In the genomic region with DNA sequence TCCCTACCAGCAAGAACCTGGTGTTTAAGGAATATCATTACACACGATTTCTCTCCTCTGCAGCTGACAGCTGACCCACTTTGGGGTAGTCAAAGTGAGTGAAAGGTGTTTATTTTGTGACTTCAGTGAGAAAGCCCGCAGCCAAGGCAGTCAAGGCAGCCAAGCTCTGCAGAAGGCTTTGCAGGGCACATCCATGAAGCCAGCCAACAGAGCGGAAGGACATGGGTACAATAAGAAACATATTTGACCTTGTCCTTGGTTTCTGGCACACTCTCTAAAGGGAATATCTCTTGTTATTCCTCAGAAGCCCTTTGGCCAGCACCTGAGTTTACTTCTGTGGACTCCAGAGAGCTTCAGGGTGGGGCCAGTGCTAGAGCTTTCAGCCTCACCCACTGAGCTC, we compare ENCODE assay signal across 25 mouse cellular contexts. TPM values are rescaled to one million over a fixed set of nuclear protein-coding genes. Genes with fewer than 3 reads are reported as not detected.
DNase-seq lines count a peak whose midpoint lies in the region; TF ChIP-seq lines count a peak whose summit lies in the region.
"Had no signal": no experiment of that assay in that cellular context is flagged by ENCODE, and none has a peak within 500 bp of the region (broad histone marks: within the 10 kb centered on the region; RNA-seq: fewer than 3 reads in every experiment).

No protein-coding gene starts in this region.

- no peak overlapping the region for H3K4me3 ChIP-seq in kidney, adult 2 months (ENCODE audit: insufficient read depth, low read depth, low read length)
- no peak overlapping the region for H3K4me3 ChIP-seq in layer of hippocampus, adult 2 months
- H3K4me3 ChIP-seq: forebrain, embryonic 10.5 days; forebrain, embryonic 13.5 days; heart, adult 2 months; heart, embryonic 10.5 days; heart, embryonic 15.5 days; hindbrain, embryonic 10.5 days; hindbrain, embryonic 13.5 days had no signal

- no peak for TF ChIP-seq POLR2A in kidney, adult 2 months (IDR thresholded peaks at IDR 0.05; ENCODE audit: low read depth, low read length)

- DNase-seq in adrenal gland, adult 2 months, result peak; percentile 46
- no peak for DNase-seq in adrenal gland, adult 8-10 months
- peak; percentile 44 for DNase-seq in kidney, adult 2 months
- no peak for DNase-seq in kidney, postnatal 10 days
- peak; percentile 37 for DNase-seq in thymus, postnatal 4 days
- DNase-seq in thymus, postnatal 10 days (ENCODE audit: low spot score in 2 of 2), result no peak
- DNase-seq in layer of hippocampus, adult 2 months (ENCODE audit: low spot score in 2 of 2), result no peak
- DNase-seq: adrenal gland, postnatal 25 days; B cell, adult 2 months; cerebellum, adult 18-20 months; cerebellum, adult 9-10 months; cerebellum, postnatal 14 days; gastrocnemius, postnatal 10 days; gastrocnemius, postnatal 36 days; heart, adult 2 months; heart, postnatal 10 days; heart, postnatal 36 days had no signal

- H3K4me1 ChIP-seq in kidney, adult 2 months (ENCODE audit: control insufficient read depth, insufficient read depth, low read length), result no peaks in the 10 kb centered on the region

- H3K27ac ChIP-seq in kidney, adult 2 months (ENCODE audit: insufficient read depth, low read depth, low read length), result no peak overlapping the region
- no peak overlapping the region for H3K27ac ChIP-seq in layer of hippocampus, adult 2 months
- H3K27ac ChIP-seq: forebrain, embryonic 10.5 days; forebrain, embryonic 13.5 days; heart, adult 2 months; heart, embryonic 10.5 days; heart, embryonic 15.5 days; hindbrain, embryonic 10.5 days; hindbrain, embryonic 13.5 days; hindbrain, postnatal 0 days had no signal

- 78% methylated on average over 3 of the region's 3 CpGs for WGBS in kidney, adult 2 months

- H3K36me3 ChIP-seq in kidney, adult 2 months (ENCODE audit: control insufficient read depth, insufficient read depth, low read length), result no peaks in the 10 kb centered on the region

- H3K27me3 ChIP-seq in kidney, adult 2 months (replicated peaks; ENCODE audit: control insufficient read depth, insufficient read depth, low read length), result no peaks in the 10 kb centered on the region
- H3K27me3 ChIP-seq: forebrain, embryonic 13.5 days; heart, embryonic 15.5 days; hindbrain, embryonic 13.5 days; Patski had no signal

- TF ChIP-seq CTCF in kidney, adult 2 months (conservative IDR thresholded peaks at IDR 0.05; ENCODE audit: insufficient read depth, insufficient read length, low read depth, low read length), result no peak
- TF ChIP-seq CTCF in layer of hippocampus, adult 2 months (conservative IDR thresholded peaks at IDR 0.05), result no peak

RNA-seq across cellular contexts. Expression of a gene that starts 21.5 kb away (rescaled TPM):
- 10 to 100 TPM; 36.4 to 52.4 TPM for total RNA-seq in adrenal gland, adult 2 months (2021)
- 38.3 and 39.8 TPM in 2 replicates for polyA plus RNA-seq in adrenal gland, adult 2 months (2012; rRNA removed)
- 10 to 100 TPM; 49.7 to 97.8 (median 69.9) TPM for total RNA-seq in adrenal gland, adult 8-10 months (2022)
- polyA plus RNA-seq in kidney, adult 2 months (2012; rRNA removed), result 3.6 and 4.4 TPM in 2 replicates
- total RNA-seq in layer of hippocampus, adult 2 months (2021), result 10 to 100 TPM; 30.7 to 30.9 TPM

Comparison
In these comparisons a context has a peak if more than half of its experiments do, and no peak if none do; other contexts are left out.
1. DNase-seq: peak in adrenal gland, adult 2 months (single experiment), kidney, adult 2 months (single experiment) and thymus, postnatal 4 days (single experiment); none in adrenal gland, adult 8-10 months (single experiment), kidney, postnatal 10 days (single experiment), thymus, postnatal 10 days (0 of 2) and layer of hippocampus, adult 2 months (0 of 2).